Mouse (Mus musculus) hindlimb bud, embryonic 11.5 days (tissue): ENCODE results near the gene Mxd1.
A peak's percentile ranks its signal among the peaks of the same experiment; 100 is the strongest.

Source experiments
- DNase-seq: peaks from one replicate; pipeline ENCODE4 v3.0.0-alpha.2; 2012; ENCODE audit warnings: low read depth, low spot score; ENCODE audit errors: extremely low spot score

Gene Mxd1

GRCm38 (mm10) chr6:86668580-86669239 lies at the start of gene Mxd1:
Mxd1 (minus strand) TSS chr6:86669161.
- no peak for DNase-seq

DNA sequence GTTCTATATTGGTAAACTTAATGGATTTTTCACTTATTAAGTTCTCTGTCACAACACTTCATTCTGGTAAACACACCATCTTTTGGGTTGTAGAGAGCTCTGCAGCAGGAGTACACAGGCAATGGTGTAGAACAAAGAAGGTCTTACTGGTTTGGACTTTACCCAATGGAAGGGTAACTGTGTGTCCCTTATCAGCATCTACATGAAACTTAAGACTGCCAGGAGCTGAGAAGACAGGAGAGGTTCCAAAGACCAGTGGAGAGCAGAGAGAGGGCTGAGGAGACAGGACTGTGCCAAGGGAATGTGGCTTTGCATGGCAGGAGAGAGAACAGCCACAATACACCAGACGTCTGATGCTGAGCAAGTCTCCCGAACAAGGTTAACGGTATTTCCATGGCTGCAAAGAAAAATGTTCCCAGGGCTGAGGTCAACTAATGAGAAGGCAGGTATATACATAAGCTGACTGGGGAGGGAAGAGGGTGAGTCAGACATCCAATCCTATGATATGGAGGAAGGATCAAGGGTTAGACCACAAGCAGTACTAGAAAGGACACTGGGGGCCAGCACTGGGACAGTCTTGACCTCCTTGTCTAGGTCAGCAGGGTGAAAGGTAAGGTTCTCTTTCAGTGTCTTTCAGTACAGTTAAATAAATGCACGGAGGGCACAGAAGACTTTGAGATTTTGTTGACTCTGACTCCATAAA lies 39.3 kb upstream of the Mxd1 start:
- no peak for DNase-seq

- no peak for DNase-seq
Observed at GRCm38 (mm10) chr6:86702577-86702976, 33.6 kb upstream of the Mxd1 start.

- no peak for DNase-seq
Observed at GRCm38 (mm10) chr6:86697903-86698302, 28.9 kb upstream of the Mxd1 start.

DNA sequence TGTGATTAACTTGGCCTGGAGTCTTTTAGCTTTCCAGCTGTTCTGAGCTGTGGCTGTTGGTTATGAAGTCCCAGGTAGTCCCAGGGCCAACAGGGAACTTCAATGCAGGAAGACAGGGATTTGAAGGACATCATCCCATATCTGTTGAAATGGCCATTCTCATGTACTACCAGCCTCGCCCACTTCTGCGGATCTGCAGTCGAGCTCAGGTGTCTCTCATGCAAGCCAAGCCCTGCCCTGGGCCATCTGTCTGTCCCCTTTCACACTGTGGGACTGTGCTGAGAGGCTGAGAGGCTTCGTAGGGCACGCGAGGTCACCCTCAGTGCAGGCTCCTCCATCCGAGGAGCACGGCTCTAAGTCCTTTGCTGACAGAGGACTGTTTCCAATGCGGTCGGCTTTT lies 27.3 kb upstream of the Mxd1 start:
- no peak for DNase-seq

DNA sequence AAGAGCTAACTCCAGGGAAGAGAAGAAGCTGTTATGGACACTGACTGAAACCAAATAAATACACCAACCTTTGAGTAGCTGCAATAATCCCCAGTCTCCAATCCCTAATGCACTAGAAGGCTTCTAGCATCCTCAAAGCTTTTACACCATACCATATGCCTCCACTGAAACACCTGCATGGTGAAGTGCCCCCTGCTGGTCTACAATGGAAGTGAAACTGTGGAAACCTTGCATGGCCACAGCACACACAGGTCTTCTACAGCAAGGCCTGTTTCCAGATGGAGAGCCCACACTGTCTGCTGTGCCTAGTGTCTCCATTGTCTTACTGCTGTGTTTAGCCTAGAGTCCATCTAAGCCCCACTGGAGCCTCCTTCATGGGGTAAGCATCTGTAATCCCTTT lies 25.5 kb upstream of the Mxd1 start:
- DNase-seq: no peak

DNA sequence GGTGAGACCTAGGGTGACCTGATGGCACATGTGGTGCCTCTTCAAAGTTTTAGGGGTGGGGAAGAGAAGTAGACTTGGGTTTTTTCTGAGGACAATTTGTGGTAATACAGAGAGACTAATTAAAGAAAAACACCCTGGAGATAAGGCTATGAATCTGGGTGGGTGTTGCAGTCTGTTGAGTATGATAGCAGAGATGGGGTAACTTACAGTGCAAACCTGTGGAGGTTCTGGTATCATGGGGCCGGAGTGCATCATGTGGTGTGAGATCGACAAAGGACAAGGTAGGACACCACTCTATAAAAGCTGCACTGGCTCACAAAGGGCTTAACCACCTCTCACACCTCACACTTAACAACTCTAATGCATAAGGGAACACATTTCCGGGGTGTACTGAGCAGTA lies 20.7 kb upstream of the Mxd1 start:
- no peak for DNase-seq

- DNase-seq: no peak
Observed at GRCm38 (mm10) chr6:86686971-86687370, 18.0 kb upstream of the Mxd1 start.

DNA sequence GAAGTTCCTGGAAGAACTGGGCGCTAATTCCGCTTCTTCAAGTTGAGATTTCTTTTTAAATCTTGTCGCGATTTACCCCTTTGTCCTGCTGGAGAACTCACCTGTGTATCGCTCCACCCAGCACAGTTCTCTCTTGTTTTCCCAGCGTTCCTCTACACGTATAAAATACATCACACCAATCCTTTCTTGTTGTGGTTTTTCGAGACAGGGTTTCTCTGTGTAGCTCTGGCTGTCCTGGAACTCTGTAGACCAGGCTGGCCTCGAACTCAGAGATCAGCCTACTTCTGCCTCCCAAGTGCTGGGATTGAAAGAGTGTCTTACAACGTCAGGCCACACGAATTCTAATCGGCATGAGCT lies 15.7 kb upstream of the Mxd1 start:
- no peak for DNase-seq

- DNase-seq: peak; percentile 73
Observed at GRCm38 (mm10) chr6:86683872-86684654, 15.1 kb upstream of the Mxd1 start, which contains the start of gene Snrnp27. Snrnp27 (minus strand) TSS chr6:86684522.

DNA sequence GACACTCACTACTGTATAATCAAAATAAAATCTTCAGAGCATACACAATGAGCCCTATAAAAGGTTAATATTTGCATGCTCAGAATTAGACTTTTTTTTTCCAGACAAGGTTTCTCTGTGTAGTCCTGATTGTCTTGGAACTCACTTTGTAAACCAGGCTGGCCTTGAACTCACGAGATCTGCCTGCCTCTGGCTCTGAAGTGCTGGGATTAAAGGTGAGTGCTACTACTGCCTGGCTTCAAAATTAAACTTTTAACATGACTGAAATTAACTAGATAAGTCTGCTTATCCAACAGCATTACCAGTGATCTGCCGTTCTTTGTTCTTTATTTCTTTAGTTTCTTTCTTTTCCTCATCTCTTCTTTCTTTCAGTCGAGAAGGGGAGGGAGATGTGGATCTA lies 12.3 kb upstream of the Mxd1 start:
- no peak for DNase-seq

DNA sequence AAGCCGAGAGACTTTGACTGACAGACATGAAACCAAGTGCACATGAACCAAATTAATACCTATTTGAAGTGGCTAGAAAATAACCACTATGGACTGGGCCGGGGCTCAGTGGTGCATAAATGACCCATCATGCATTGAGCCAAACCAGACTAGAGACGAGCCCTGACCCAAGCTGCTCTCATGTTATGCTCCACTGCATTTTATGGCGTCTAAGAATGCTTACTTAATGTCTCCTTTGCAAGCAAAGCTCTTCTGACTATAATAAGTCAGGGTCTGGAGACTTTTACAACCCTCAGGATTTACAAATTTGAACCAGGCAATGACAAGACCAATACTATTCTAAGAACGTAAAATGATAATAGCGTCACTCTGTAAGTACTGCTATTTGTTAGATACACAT lies 9.4 kb upstream of the Mxd1 start:
- DNase-seq: no peak

GRCm38 (mm10) chr6:86670873-86671272 lies 1.9 kb upstream of the Mxd1 start:
- peak; percentile 76 for DNase-seq

DNA sequence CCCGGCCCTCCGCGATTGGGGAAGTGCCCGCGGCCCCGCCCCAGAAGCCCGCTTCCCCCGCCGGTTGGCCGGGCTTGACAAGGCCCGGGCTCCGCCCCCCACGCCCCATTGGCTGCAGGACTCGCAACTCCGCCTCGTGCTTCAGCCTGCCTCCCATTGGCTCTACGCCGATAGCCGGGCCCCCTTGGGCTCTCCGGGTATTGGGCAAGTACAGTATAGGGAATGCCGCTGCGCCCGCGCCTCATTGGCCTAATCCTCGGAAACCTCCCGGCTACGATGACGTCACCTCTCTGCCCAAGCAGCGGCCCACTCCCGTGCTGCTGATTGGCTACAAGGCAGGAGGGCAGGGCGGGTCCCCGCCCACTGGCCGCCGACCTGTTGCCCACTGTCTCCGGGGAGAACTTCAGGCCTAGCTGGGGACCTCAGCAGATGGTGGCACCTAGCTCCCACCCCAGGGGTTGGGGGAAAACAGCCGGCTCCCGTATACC lies 323 bp upstream of the Mxd1 start:
- peak; percentile 97 for DNase-seq

DNA sequence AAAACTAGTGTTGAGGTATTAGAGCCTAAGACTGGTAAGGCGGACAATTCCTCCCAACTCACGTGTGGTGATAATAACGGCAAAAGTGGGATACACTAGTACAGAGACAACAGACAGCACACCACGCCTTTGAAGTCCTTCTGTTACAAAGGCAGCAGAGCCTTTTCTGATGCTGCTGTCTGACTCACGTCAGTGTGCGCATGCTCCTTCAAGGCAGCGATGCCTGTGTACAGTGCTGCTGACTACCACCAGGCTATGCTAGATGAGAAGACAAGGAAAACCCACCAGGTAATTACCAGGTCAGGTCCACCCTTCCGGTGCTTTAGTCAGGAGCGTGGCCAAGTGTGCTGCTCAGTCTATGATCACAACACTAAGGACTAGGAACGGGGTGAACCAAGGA lies 1.9 kb downstream of the Mxd1 start:
- no peak for DNase-seq

DNA sequence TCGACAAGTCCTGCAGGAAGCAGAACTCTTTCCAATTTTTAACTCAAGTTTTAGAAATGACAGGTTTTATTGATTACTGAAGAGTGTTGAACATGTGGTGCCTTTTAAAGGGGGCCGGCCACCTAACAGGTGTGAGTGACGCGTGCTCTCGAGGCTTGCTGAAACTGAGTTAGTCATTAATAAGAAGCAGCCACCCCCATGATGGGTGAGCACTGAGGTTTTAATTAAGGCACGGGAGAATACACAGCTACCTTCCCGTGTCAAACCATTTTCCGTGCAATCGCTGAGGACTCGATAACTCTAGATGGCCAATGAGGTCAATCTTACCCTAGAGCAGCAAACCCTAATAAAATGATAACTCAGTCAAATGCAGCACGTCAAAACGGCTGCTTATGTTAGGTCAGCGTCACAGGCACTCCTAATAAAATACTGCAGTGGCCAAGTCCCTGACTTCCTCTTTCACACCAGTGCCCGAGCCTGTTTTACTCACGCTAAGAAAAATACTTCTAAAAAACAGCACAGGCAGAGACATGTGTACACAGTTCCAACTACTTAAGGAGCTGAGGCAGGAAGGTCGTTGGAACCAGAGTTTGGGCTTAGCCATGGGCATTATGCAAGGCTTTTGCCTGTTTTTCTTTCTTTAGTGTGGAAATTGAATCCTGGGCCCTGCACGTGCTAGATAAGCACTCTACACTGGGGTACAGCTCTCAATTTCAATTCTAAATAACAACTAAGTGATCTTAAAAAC lies 3.2 kb downstream of the Mxd1 start:
- no peak for DNase-seq

DNA sequence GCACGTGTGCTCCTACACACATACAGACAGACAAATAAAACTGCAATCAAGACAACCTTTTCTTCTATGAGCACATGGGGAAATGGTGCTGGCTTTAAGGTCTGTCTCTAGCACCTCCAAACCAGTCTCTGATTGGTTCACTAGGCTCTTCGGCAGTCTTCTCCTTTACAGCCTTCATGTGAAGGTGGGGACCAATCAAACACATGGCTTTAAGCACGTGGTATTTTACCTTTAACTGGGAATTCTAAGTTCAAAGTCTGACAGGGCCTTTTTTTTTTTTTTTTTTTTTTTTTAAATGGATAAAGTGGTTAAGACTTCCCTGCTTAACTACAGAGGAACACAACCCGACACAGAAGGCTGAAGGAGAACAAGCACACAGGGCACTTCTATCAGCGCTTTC lies 3.9 kb downstream of the Mxd1 start:
- no peak for DNase-seq

DNA sequence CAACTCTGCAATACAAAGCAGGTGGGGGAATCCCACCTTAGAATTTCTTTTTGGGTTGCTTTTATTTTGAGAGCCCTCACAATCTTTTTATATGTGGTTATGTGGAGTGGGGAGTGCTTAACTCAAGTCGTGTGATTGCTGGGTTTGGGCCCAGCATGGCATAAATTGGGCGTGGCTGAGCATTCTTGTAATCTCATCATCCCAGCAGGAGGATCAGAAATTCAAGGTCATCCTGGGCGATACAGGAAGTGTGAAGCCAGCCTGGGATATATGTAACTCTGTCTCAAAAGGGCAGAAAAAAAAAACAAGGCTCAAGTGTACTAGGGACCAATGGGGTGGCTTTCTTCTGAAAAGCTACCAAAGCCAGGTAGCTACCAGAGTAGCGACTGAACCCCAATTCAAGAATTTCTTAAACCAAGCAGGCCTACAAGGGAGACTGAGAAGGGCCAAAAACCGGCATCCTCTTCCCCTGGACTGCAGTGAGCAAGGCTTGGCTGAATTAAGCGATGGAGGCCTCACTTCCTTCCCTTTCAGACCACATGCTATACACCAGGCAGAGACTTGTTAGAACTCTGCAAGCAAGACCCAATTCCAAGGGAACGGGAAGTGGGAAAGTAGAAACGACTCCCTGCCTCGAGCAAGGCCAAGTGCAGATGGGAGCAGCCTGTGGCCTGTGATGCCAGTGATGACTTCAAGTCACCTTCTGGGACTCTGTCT lies 8.6 kb downstream of the Mxd1 start:
- no peak for DNase-seq

GRCm38 (mm10) chr6:86658501-86658900 lies 10.5 kb downstream of the Mxd1 start:
- no peak for DNase-seq

DNA sequence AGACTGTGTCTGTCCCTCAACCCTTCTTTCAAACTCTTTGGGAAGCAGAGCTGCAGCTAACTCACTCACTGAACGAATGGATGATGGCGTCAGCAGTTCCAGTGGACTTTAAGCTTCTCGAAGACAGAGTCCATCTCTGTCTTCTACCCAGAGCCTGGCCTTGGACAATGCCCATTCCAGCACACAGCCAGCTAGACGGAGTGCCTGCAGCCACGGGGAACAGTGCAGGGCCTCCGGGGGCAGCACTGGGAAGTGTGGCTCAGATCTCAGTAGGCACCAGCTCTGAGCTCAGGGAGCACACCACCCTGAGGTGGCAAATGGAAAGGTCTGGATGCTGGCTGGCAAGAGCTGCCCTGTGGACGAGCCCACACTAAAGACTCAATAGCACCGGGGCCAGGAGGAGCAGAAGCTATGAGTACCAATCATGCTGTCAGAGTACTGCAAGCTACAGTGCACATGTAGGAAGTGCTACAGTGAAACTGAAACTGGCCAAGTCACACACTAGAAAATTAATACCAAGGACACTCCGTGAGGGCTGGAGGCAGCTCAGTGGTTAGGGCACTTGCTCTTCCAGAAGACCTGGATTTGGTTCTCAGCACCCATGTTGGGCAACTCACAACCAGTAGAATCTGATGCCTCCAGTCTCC lies 14.6 kb downstream of the Mxd1 start:
- no peak for DNase-seq
